Mouse (Mus musculus): Measurements from ENCODE around the gene Gfer.

Gfer gene

GRCm38 (mm10) chr17:24696011-24696697 lies at the start of gene Gfer, which contains the start of gene Noxo1:
Gene Gfer, minus strand, starts transcription at chr17:24696156.
Gene Noxo1, plus strand, starts transcription at chr17:24696234.
- CTCF ChIA-PET: interaction anchor here (0.6 to 1.6 kb wide), 3 partner anchors 12 to 414 kb away, joined by 3 to 4 read pairs (median 4); partner anchors contain the start of gene Tbl3

GRCm38 (mm10) chr17:24744381-24744780 lies 48.4 kb upstream of the Gfer start:
- CTCF ChIA-PET: no interaction called here

GRCm38 (mm10) chr17:24743896-24744295 lies 47.9 kb upstream of the Gfer start:
- CTCF ChIA-PET: no interaction called here

- CTCF ChIA-PET: no interaction called here
Observed at GRCm38 (mm10) chr17:24742307-24742706, 46.4 kb upstream of the Gfer start.

- CTCF ChIA-PET: no interaction called here
Observed at GRCm38 (mm10) chr17:24739926-24740325, 44.0 kb upstream of the Gfer start.

- CTCF ChIA-PET: no interaction called here
Observed at GRCm38 (mm10) chr17:24738238-24738637, 42.3 kb upstream of the Gfer start.

GRCm38 (mm10) chr17:24737135-24737810 lies 41.3 kb upstream of the Gfer start:
- CTCF ChIA-PET: interaction anchor here (0.8 kb wide), 1 partner anchor 10 kb away, joined by 3 read pairs; no protein-coding TSS in a partner anchor

- CTCF ChIA-PET: interaction anchor here (0.8 kb wide), 1 partner anchor 10 kb away, joined by 3 read pairs; no protein-coding TSS in a partner anchor
Observed at GRCm38 (mm10) chr17:24736330-24737051, 40.5 kb upstream of the Gfer start, which contains the start of gene Msrb1. Gene Msrb1, plus strand, starts transcription at chr17:24736642.

- CTCF ChIA-PET: interaction anchor here (0.5 kb wide), 1 partner anchor 1805 kb away, joined by 3 read pairs; no protein-coding TSS in a partner anchor
Observed at GRCm38 (mm10) chr17:24735446-24735845, 39.5 kb upstream of the Gfer start.

- CTCF ChIA-PET: interaction anchor here (1.4 kb wide), 1 partner anchor 9 kb away, joined by 5 read pairs; the partner anchor contains the start of gene Ndufb10
Observed at GRCm38 (mm10) chr17:24734513-24734912, 38.6 kb upstream of the Gfer start.

GRCm38 (mm10) chr17:24733434-24734050 lies 37.6 kb upstream of the Gfer start:
- CTCF ChIA-PET: interaction anchor here (1.4 kb wide), 1 partner anchor 8 kb away, joined by 5 read pairs; the partner anchor contains the start of gene Ndufb10

- CTCF ChIA-PET: no interaction called here
Observed at GRCm38 (mm10) chr17:24732233-24732935, 36.4 kb upstream of the Gfer start.

- CTCF ChIA-PET: no interaction called here
Observed at GRCm38 (mm10) chr17:24730787-24731186, 34.8 kb upstream of the Gfer start.

- CTCF ChIA-PET: no interaction called here
Observed at GRCm38 (mm10) chr17:24729067-24729466, 33.1 kb upstream of the Gfer start.

- CTCF ChIA-PET: no interaction called here
Observed at GRCm38 (mm10) chr17:24728184-24728583, 32.2 kb upstream of the Gfer start.

- CTCF ChIA-PET: no interaction called here
Observed at GRCm38 (mm10) chr17:24727618-24728017, 31.7 kb upstream of the Gfer start, which contains the start of gene Rpl3l. Gene Rpl3l, plus strand, starts transcription at chr17:24727820.

- CTCF ChIA-PET: interaction anchor here (1.7 kb wide), 1 partner anchor 8 kb away, joined by 5 read pairs; no protein-coding TSS in a partner anchor
Observed at GRCm38 (mm10) chr17:24725637-24726390, 29.9 kb upstream of the Gfer start.

- CTCF ChIA-PET: interaction anchor here (1.7 kb wide), 1 partner anchor 9 kb away, joined by 5 read pairs; no protein-coding TSS in a partner anchor
Observed at GRCm38 (mm10) chr17:24724184-24724583, 28.2 kb upstream of the Gfer start, which contains the start of gene Ndufb10. Gene Ndufb10, minus strand, starts transcription at chr17:24724478.

- CTCF ChIA-PET: interaction anchor here (0.7 kb wide), 2 partner anchors 43 to 237 kb away, joined by 3 read pairs; partner anchors contain the start of gene Jpt2
Observed at GRCm38 (mm10) chr17:24723881-24724180, 27.9 kb upstream of the Gfer start.
